Mouse (Mus musculus) spleen, adult 2 months (tissue): ENCODE measurements at regions not wholly inside any gene's neighbourhood (a gene's known extent, or its start where the extent isn't known, plus 50 kb on each side); places are given as distances from the start of the nearest gene placed in this dataset.

Experiments
- CTCF ChIP-seq: fragments of 200-500 bp; IDR thresholded peaks from 2 replicates; pipeline ENCODE4 v1.5.1; 2011; ENCODE audit warnings: mild to moderate bottlenecking, inconsistent platforms; ENCODE audit not compliant: insufficient read depth, insufficient read length, insufficient replicate concordance; ENCODE audit errors: extremely low read depth
- POLR2A ChIP-seq: fragments of 200-500 bp; IDR thresholded peaks from 2 replicates; pipeline ENCODE4 v1.6.1; 2011; ENCODE audit warnings: low read depth, low read length, inconsistent platforms

DNA sequence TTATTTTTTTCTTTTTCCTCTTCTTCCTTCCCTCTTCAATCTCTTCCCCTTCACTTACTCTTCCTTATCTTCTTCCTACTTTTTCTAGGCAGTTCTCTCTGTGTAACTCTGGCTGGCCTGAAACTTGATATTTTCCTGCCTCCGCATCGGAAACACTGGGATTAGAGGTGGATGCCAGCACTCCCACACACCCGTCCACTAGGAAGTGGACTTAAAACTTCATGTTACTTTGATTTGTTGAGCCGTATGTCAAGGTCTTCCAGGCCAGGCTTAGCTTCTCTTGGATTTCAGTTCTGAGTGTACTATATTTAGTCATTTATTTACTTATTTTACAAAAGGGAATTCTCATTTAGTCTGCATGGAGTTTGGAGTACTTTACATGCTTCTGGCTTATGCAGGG is 62.1 kb upstream of the Gm9887 start:
- no peak for TF ChIP-seq CTCF
- TF ChIP-seq POLR2A, result no peak
